Mouse (Mus musculus): ENCODE measurements around the gene Scpep1. TPM values are rescaled to one million over a fixed set of nuclear protein-coding genes. Genes with fewer than 3 reads are reported as not detected.
A peak's percentile ranks its signal among the peaks of the same experiment; 100 is the strongest.
"Not testable (repeated sequence)": the region's sequence is repeated elsewhere in the genome, so short reads cannot be mapped to it uniquely, and the experiment has no call there.

The Scpep1 gene
- polyA plus RNA-seq, 1 experiment from 2014 or later, result 68.8 TPM

GRCm38 (mm10) chr11:88908557-88909211, 46.6 kb downstream of the Scpep1 start:
- Histone ChIP-seq H3K4me1 (replicated peaks) (no peaks in the 10 kb centered on the region), H3K4me2 (no peak overlapping the region), H3K9ac (replicated peaks) (no peak overlapping the region), H3K9me3 (no peaks in the 10 kb centered on the region), H3K4me3 (replicated peaks) (no peak overlapping the region), H3K27ac (no peak overlapping the region), H3K27me3 (no peaks in the 10 kb centered on the region), H3K36me3 (no peaks in the 10 kb centered on the region)
- no peak for ATAC-seq (ENCODE audit: insufficient number of reproducible peaks, insufficient read depth, low FRiP score, low TSS enrichment, low read depth)
- WGBS, result 83% methylated on average over 1 of the region's 1 CpGs

GRCm38 (mm10) chr11:88907886-88908285, 47.4 kb downstream of the Scpep1 start:
- no peak for ATAC-seq (ENCODE audit: insufficient number of reproducible peaks, insufficient read depth, low FRiP score, low TSS enrichment, low read depth)
- H3K4me2 ChIP-seq, result no peak overlapping the region
- H3K27ac ChIP-seq, result no peak overlapping the region
- H3K4me3 ChIP-seq (replicated peaks), result no peak overlapping the region
- no peaks in the 10 kb centered on the region for H3K9me3 ChIP-seq
- 91% methylated on average over 7 of the region's 7 CpGs for WGBS
- H3K36me3 ChIP-seq, result no peaks in the 10 kb centered on the region
- no peak overlapping the region for H3K9ac ChIP-seq (replicated peaks)
- no peaks in the 10 kb centered on the region for H3K4me1 ChIP-seq (replicated peaks)
- H3K27me3 ChIP-seq, result no peaks in the 10 kb centered on the region

GRCm38 (mm10) chr11:88905621-88906020, 49.6 kb downstream of the Scpep1 start:
- H3K9ac ChIP-seq (replicated peaks), result no peak overlapping the region
- WGBS, result 32% methylated on average over 2 of the region's 2 CpGs
- no peaks in the 10 kb centered on the region for H3K27me3 ChIP-seq
- H3K4me3 ChIP-seq (replicated peaks), result no peak overlapping the region
- no peaks in the 10 kb centered on the region for H3K9me3 ChIP-seq
- ATAC-seq (ENCODE audit: insufficient number of reproducible peaks, insufficient read depth, low FRiP score, low TSS enrichment, low read depth), result no peak
- no peaks in the 10 kb centered on the region for H3K36me3 ChIP-seq
- H3K4me1 ChIP-seq (replicated peaks), result no peaks in the 10 kb centered on the region
- no peak overlapping the region for H3K27ac ChIP-seq
- no peak overlapping the region for H3K4me2 ChIP-seq

GRCm38 (mm10) chr11:88904080-88904479, 51.2 kb downstream of the Scpep1 start:
- 67% methylated on average over 2 of the region's 2 CpGs for WGBS
- Histone ChIP-seq H3K9ac (replicated peaks) (no peak overlapping the region), H3K4me3 (replicated peaks) (no peak overlapping the region), H3K27ac (no peak overlapping the region), H3K36me3 (no peaks in the 10 kb centered on the region), H3K4me1 (replicated peaks) (no peaks in the 10 kb centered on the region), H3K27me3 (no peaks in the 10 kb centered on the region), H3K9me3 (no peaks in the 10 kb centered on the region), H3K4me2 (no peak overlapping the region)
- no peak for ATAC-seq (ENCODE audit: insufficient number of reproducible peaks, insufficient read depth, low FRiP score, low TSS enrichment, low read depth)

GRCm38 (mm10) chr11:88902762-88903161, 52.5 kb downstream of the Scpep1 start:
- Histone ChIP-seq H3K9ac (replicated peaks) (no peak overlapping the region), H3K27me3 (no peaks in the 10 kb centered on the region), H3K36me3 (no peaks in the 10 kb centered on the region), H3K27ac (no peak overlapping the region), H3K9me3 (no peaks in the 10 kb centered on the region), H3K4me1 (replicated peaks) (peaks cover 5% of the 10 kb centered on the region; the same call in 1 of the 2 replicates), H3K4me3 (replicated peaks) (no peak overlapping the region), H3K4me2 (no peak overlapping the region)
- WGBS, result 83% methylated on average over 6 of the region's 6 CpGs
- no peak for ATAC-seq (ENCODE audit: insufficient number of reproducible peaks, insufficient read depth, low FRiP score, low TSS enrichment, low read depth)

GRCm38 (mm10) chr11:88901341-88901802, 53.9 kb downstream of the Scpep1 start:
- ATAC-seq (ENCODE audit: insufficient number of reproducible peaks, insufficient read depth, low FRiP score, low TSS enrichment, low read depth), result no peak
- Histone ChIP-seq H3K36me3 (no peaks in the 10 kb centered on the region), H3K4me3 (replicated peaks) (no peak overlapping the region), H3K27me3 (no peaks in the 10 kb centered on the region), H3K4me1 (replicated peaks) (peaks cover 13% of the 10 kb centered on the region), H3K9ac (replicated peaks) (no peak overlapping the region), H3K4me2 (no peak overlapping the region), H3K27ac (no peak overlapping the region), H3K9me3 (no peaks in the 10 kb centered on the region)
- 82% methylated on average over 7 of the region's 7 CpGs for WGBS

GRCm38 (mm10) chr11:88899561-88899960, 55.7 kb downstream of the Scpep1 start:
- WGBS, result 92% methylated on average over 6 of the region's 6 CpGs
- H3K27me3 ChIP-seq, result no peaks in the 10 kb centered on the region
- no peak overlapping the region for H3K4me2 ChIP-seq
- H3K36me3 ChIP-seq, result no peaks in the 10 kb centered on the region
- H3K27ac ChIP-seq, result no peak overlapping the region
- H3K9ac ChIP-seq (replicated peaks), result no peak overlapping the region
- peaks cover 13% of the 10 kb centered on the region for H3K4me1 ChIP-seq (replicated peaks)
- H3K9me3 ChIP-seq, result no peaks in the 10 kb centered on the region
- ATAC-seq (ENCODE audit: insufficient number of reproducible peaks, insufficient read depth, low FRiP score, low TSS enrichment, low read depth), result no peak
- no peak overlapping the region for H3K4me3 ChIP-seq (replicated peaks)

- Histone ChIP-seq H3K4me1 (replicated peaks) (peaks cover 13% of the 10 kb centered on the region), H3K27ac (no peak overlapping the region), H3K9me3 (no peaks in the 10 kb centered on the region), H3K4me3 (replicated peaks) (no peak overlapping the region), H3K4me2 (no peak overlapping the region), H3K27me3 (no peaks in the 10 kb centered on the region), H3K36me3 (no peaks in the 10 kb centered on the region), H3K9ac (replicated peaks) (no peak overlapping the region)
- no peak for ATAC-seq (ENCODE audit: insufficient number of reproducible peaks, insufficient read depth, low FRiP score, low TSS enrichment, low read depth)
- WGBS, result 68% methylated on average over 4 of the region's 4 CpGs
Measured at GRCm38 (mm10) chr11:88898380-88898763, 56.9 kb downstream of the Scpep1 start.

- no peaks in the 10 kb centered on the region for H3K9me3 ChIP-seq
- H3K4me1 ChIP-seq (replicated peaks), result peaks cover 13% of the 10 kb centered on the region
- H3K4me2 ChIP-seq, result peak overlapping the region; percentile 48
- no peak for ATAC-seq (ENCODE audit: insufficient number of reproducible peaks, insufficient read depth, low FRiP score, low TSS enrichment, low read depth)
- H3K9ac ChIP-seq (replicated peaks), result no peak overlapping the region
- no peaks in the 10 kb centered on the region for H3K36me3 ChIP-seq
- peak overlapping the region; percentile 24 for H3K4me3 ChIP-seq (replicated peaks)
- WGBS, result 31% methylated on average over 15 of the region's 15 CpGs
- H3K27ac ChIP-seq, result peak overlapping the region; percentile 75
- no peaks in the 10 kb centered on the region for H3K27me3 ChIP-seq
Measured at GRCm38 (mm10) chr11:88897624-88898379, 57.5 kb downstream of the Scpep1 start.

- not testable (repeated sequence) for H3K9ac ChIP-seq (replicated peaks); H3K36me3 ChIP-seq; H3K27me3 ChIP-seq; H3K27ac ChIP-seq; ATAC-seq (ENCODE audit: insufficient number of reproducible peaks, insufficient read depth, low FRiP score, low TSS enrichment, low read depth); H3K9me3 ChIP-seq
- peak overlapping the region; percentile 30 for H3K4me3 ChIP-seq (replicated peaks)
- 31% methylated on average over 37 of the region's 39 CpGs for WGBS
- H3K4me2 ChIP-seq, result peak overlapping the region; percentile 39
- peaks cover 13% of the 10 kb centered on the region for H3K4me1 ChIP-seq (replicated peaks)
Measured at GRCm38 (mm10) chr11:88895800-88896232, 59.4 kb downstream of the Scpep1 start.

GRCm38 (mm10) chr11:88895235-88895634, 60.0 kb downstream of the Scpep1 start:
- ATAC-seq (ENCODE audit: insufficient number of reproducible peaks, insufficient read depth, low FRiP score, low TSS enrichment, low read depth); H3K27ac ChIP-seq; H3K36me3 ChIP-seq; H3K27me3 ChIP-seq; H3K9me3 ChIP-seq; H3K4me3 ChIP-seq (replicated peaks); H3K9ac ChIP-seq (replicated peaks): not testable (repeated sequence)
- Histone ChIP-seq H3K4me1 (replicated peaks) (peaks cover 13% of the 10 kb centered on the region), H3K4me2 (peak overlapping the region; percentile 27; the same call in 1 of the 2 replicates)
- 33% methylated on average over 16 of the region's 20 CpGs for WGBS

Measured in limb, embryonic 12.5 days (tissue).